8 mouse cellular contexts compared by ENCODE assay signal in the genomic region with DNA sequence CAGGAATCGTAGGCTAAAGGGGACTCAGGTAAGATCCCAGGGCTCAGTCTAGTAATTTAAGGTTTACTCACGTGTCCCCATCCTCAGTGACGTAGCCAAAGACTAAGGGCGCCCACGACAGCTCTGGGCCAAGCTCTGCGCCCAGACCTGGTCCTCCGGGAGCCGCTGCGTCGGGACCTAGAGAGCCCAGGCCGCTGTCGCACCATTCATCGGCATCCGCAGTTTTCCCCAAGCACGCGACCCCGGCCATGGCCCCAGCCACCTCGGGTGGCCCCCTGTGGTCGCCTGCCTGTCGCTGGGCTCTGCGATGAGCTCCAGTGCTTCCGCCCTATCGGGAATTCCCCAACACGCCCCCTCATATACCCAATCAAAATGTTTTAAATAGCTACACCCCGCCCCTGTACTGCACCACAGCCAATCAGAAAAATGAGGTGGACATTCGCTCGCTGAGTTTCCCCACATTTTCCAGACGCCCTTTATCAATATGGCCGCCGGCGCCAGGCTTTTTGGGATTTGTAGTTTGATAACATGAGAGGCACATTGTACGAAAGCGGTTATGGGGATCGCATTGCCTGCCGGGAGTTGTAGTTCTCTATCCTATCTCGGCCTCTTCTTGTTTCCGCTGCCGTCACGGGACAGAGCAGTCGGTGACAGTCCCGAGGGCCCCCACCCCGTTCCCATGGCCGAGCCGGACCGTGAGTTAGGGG. TPM values are rescaled to one million over a fixed set of nuclear protein-coding genes. Genes with fewer than 3 reads are reported as not detected.
A peak's percentile ranks its signal among the peaks of the same experiment; 100 is the strongest.
DNase-seq lines count a peak whose midpoint lies in the region; ATAC-seq and TF ChIP-seq lines count a peak whose summit lies in the region.

A gene (plus strand): TSS at position 563 of the 707 bp plus-strand sequence.

- TF ChIP-seq EP300 in heart, postnatal 0 days (IDR thresholded peaks at IDR 0.05; ENCODE audit: low read depth): no peak

- peak within 1 kb of the TSS; percentile 74 for H3K9ac ChIP-seq in forebrain, embryonic 12.5 days
- peak within 1 kb of the TSS; percentile 73 for H3K9ac ChIP-seq in heart, postnatal 0 days (replicated peaks; ENCODE audit: low read depth, low read length)
- peak within 1 kb of the TSS; percentile 74 for H3K9ac ChIP-seq in liver, embryonic 16.5 days (ENCODE audit: low read depth, low read length)
- peak within 1 kb of the TSS; percentile 89 for H3K9ac ChIP-seq in neural tube, embryonic 13.5 days

- peak; percentile 61 for TF ChIP-seq POLR2A in testis, adult 2 months (IDR thresholded peaks at IDR 0.05; ENCODE audit: control insufficient read depth, low read depth, low read length)

- H3K4me1 ChIP-seq in E14TG2a.4 (replicated peaks; ENCODE audit: low read depth, low read length): peaks cover 40% of the 10 kb centered on the region
- H3K4me1 ChIP-seq in forebrain, embryonic 12.5 days: peaks cover 27% of the 10 kb centered on the region
- peaks cover 15% of the 10 kb centered on the region for H3K4me1 ChIP-seq in heart, postnatal 0 days (ENCODE audit: control insufficient read depth, insufficient read depth)
- H3K4me1 ChIP-seq in liver, embryonic 16.5 days (ENCODE audit: control insufficient read depth, low read depth, low read length): peaks cover 34% of the 10 kb centered on the region
- peaks cover 41% of the 10 kb centered on the region for H3K4me1 ChIP-seq in neural tube, embryonic 13.5 days (replicated peaks)
- H3K4me1 ChIP-seq in testis, adult 2 months (ENCODE audit: control insufficient read depth, insufficient read depth, low read length): peaks cover 4% of the 10 kb centered on the region

- TF ChIP-seq CTCF in E14TG2a.4 (conservative IDR thresholded peaks at IDR 0.05; ENCODE audit: low read length): no peak
- 0 out of 2 replicates have a peak, but pooled peaks have one; percentile 6 for TF ChIP-seq CTCF in heart, postnatal 0 days (IDR thresholded peaks at IDR 0.05; ENCODE audit: low read depth)
- no peak for TF ChIP-seq CTCF in testis, adult 2 months (IDR thresholded peaks at IDR 0.05; ENCODE audit: control insufficient read depth, insufficient read depth, insufficient replicate concordance, low read depth, low read length)

- H3K36me3 ChIP-seq in E14TG2a.4 (ENCODE audit: insufficient read depth, low read length): peaks cover 22% of the 10 kb centered on the region
- H3K36me3 ChIP-seq in forebrain, embryonic 12.5 days (replicated peaks): peaks cover 6% of the 10 kb centered on the region
- H3K36me3 ChIP-seq in heart, postnatal 0 days (replicated peaks; ENCODE audit: control insufficient read depth, insufficient read depth, low read length): peaks cover 11% of the 10 kb centered on the region
- peaks cover 4% of the 10 kb centered on the region for H3K36me3 ChIP-seq in liver, embryonic 16.5 days (ENCODE audit: control insufficient read depth, insufficient read depth)
- peaks cover 19% of the 10 kb centered on the region for H3K36me3 ChIP-seq in neural tube, embryonic 13.5 days
- no peaks in the 10 kb centered on the region for H3K36me3 ChIP-seq in testis, adult 2 months (ENCODE audit: control insufficient read depth, insufficient read depth, low read length)

- 0 out of 2 replicates have a peak, but pooled peaks cover 2% of the 10 kb centered on the region for H3K27me3 ChIP-seq in E14TG2a.4 (ENCODE audit: insufficient read depth, low read length)
- no peaks in the 10 kb centered on the region for H3K27me3 ChIP-seq in forebrain, embryonic 12.5 days
- no peaks in the 10 kb centered on the region for H3K27me3 ChIP-seq in heart, postnatal 0 days (ENCODE audit: control insufficient read depth, insufficient read depth, low read length)
- no peaks in the 10 kb centered on the region for H3K27me3 ChIP-seq in liver, embryonic 16.5 days (ENCODE audit: control insufficient read depth, insufficient read depth, low read depth, low read length)
- H3K27me3 ChIP-seq in neural tube, embryonic 13.5 days: no peaks in the 10 kb centered on the region
- no peaks in the 10 kb centered on the region for H3K27me3 ChIP-seq in testis, adult 2 months (ENCODE audit: control insufficient read depth, insufficient read depth, low read length)

- peak within 1 kb of the TSS; percentile 92 for H3K4me3 ChIP-seq in E14TG2a.4 (replicated peaks; ENCODE audit: low read length)
- peak within 1 kb of the TSS; percentile 79 for H3K4me3 ChIP-seq in forebrain, embryonic 12.5 days (replicated peaks)
- H3K4me3 ChIP-seq in heart, postnatal 0 days (ENCODE audit: low read depth, low read length): peak within 1 kb of the TSS; percentile 63
- peak within 1 kb of the TSS; percentile 88 for H3K4me3 ChIP-seq in liver, embryonic 16.5 days (ENCODE audit: low read depth, low read length)
- peak within 1 kb of the TSS; percentile 73 for H3K4me3 ChIP-seq in neural tube, embryonic 13.5 days
- H3K4me3 ChIP-seq in testis, adult 2 months (ENCODE audit: control insufficient read depth, low read depth, low read length): peak within 1 kb of the TSS; percentile 99

- H3K27ac ChIP-seq in forebrain, embryonic 12.5 days: no peak within 1 kb of the TSS
- peak within 1 kb of the TSS; percentile 35 for H3K27ac ChIP-seq in heart, postnatal 0 days (ENCODE audit: low read depth)
- peak within 1 kb of the TSS; percentile 68; the same call in 1 of the 2 replicates for H3K27ac ChIP-seq in liver, embryonic 16.5 days (ENCODE audit: low read length)
- H3K27ac ChIP-seq in neural tube, embryonic 13.5 days (replicated peaks): peak within 1 kb of the TSS; percentile 42; the same call in 1 of the 2 replicates
- peak within 1 kb of the TSS; percentile 83 for H3K27ac ChIP-seq in testis, adult 2 months (ENCODE audit: control insufficient read depth, insufficient read depth, low read depth, low read length)

- no peaks in the 10 kb centered on the region for H3K9me3 ChIP-seq in E14TG2a.4 (ENCODE audit: low read length)
- H3K9me3 ChIP-seq in forebrain, embryonic 12.5 days: no peaks in the 10 kb centered on the region
- H3K9me3 ChIP-seq in heart, postnatal 0 days (replicated peaks; ENCODE audit: control insufficient read depth, low read length): no peaks in the 10 kb centered on the region
- no peaks in the 10 kb centered on the region for H3K9me3 ChIP-seq in liver, embryonic 16.5 days (replicated peaks; ENCODE audit: control insufficient read depth, low read length)
- H3K9me3 ChIP-seq in neural tube, embryonic 13.5 days: no peaks in the 10 kb centered on the region

- under 1% methylated on average over 45 of the region's 45 CpGs for WGBS in forebrain, embryonic 12.5 days
- WGBS in heart, postnatal 0 days: under 1% methylated on average over 45 of the region's 45 CpGs
- WGBS in liver, embryonic 16.5 days (ENCODE audit: insufficient replicate concordance): under 1% methylated on average over 45 of the region's 45 CpGs
- WGBS in neural tube, embryonic 13.5 days: under 1% methylated on average over 45 of the region's 45 CpGs

- peak; percentile 99 for DNase-seq in c-Kit-positive CD71-positive TER-119-positive erythroid progenitor cells, embryonic 14.5 days (ENCODE audit: low spot score)
- peak; percentile 99 for DNase-seq in heart, postnatal 0 days (ENCODE audit: low spot score)
- peak; percentile 95 to 97 for DNase-seq in kidney, postnatal 4 days

- H3K4me2 ChIP-seq in forebrain, embryonic 12.5 days: peak within 1 kb of the TSS; percentile 76
- H3K4me2 ChIP-seq in heart, postnatal 0 days (ENCODE audit: low read depth, low read length): peak within 1 kb of the TSS; percentile 81
- peak within 1 kb of the TSS; percentile 89 for H3K4me2 ChIP-seq in liver, embryonic 16.5 days (ENCODE audit: low read depth, low read length)
- peak within 1 kb of the TSS; percentile 74 for H3K4me2 ChIP-seq in neural tube, embryonic 13.5 days

- peak; percentile 98 for ATAC-seq in forebrain, embryonic 12.5 days (ENCODE audit: low FRiP score)
- ATAC-seq in heart, postnatal 0 days (ENCODE audit: insufficient read depth, low read depth): peak; percentile 98
- peak; percentile 96 for ATAC-seq in liver, embryonic 16.5 days (ENCODE audit: low read depth)
- ATAC-seq in neural tube, embryonic 13.5 days (ENCODE audit: low read depth): peak; percentile 98

RNA-seq across cellular contexts. Expression of the gene that starts here (rescaled TPM):
- polyA plus RNA-seq in forebrain, embryonic 12.5 days (2016; fragmentation: Nextera tagmentation; extraction: Ambion mirVana): 68.3 and 77.4 TPM in 2 replicates
- total RNA-seq in heart, postnatal 0 days (2014; rRNA removed; ENCODE audit: low replicate concordance): 44.7 and 53.0 TPM in 2 replicates
- 60.6 and 61.0 TPM in 2 replicates for polyA plus RNA-seq in heart, postnatal 0 days (2015; fragmentation: Nextera tagmentation; extraction: Ambion mirVana)
- polyA plus RNA-seq in liver, embryonic 16.5 days (2015; fragmentation: Nextera tagmentation; extraction: Ambion mirVana): 24.1 and 28.0 TPM in 2 replicates
- 101 and 104 TPM in 2 replicates for polyA plus RNA-seq in neural tube, embryonic 13.5 days (2015; fragmentation: Nextera tagmentation; extraction: Ambion mirVana)
- polyA plus RNA-seq in testis, adult 2 months (2012; rRNA removed): 144 and 203 TPM in 2 replicates
